Mouse (Mus musculus): ENCODE measurements at regions not wholly inside any gene's neighbourhood (a gene's known extent, or its start where the extent isn't known, plus 50 kb on each side); places are given as distances from the start of the nearest gene placed in this dataset.

- TF ChIP-seq ZC3H11A (IDR thresholded peaks at IDR 0.05; ENCODE audit: borderline replicate concordance, low read depth, low read length) = no peak
- TF ChIP-seq CHD2 (IDR thresholded peaks at IDR 0.05; ENCODE audit: low read depth, low read length) = no peak
- no peak for TF ChIP-seq ZNF384 (IDR thresholded peaks at IDR 0.05; ENCODE audit: low read depth, low read length)
- TF ChIP-seq HCFC1 (IDR thresholded peaks at IDR 0.05; ENCODE audit: borderline replicate concordance, insufficient read depth, low read length) = no peak
Measured at GRCm38 (mm10) chr7:39867451-39867850, 349.9 kb downstream of the Zfp619 start.
